Mouse (Mus musculus) right cerebral cortex, postnatal 14 days (tissue): ENCODE results near the gene Gdpd2.

Experiments
- DNase-seq: peaks from one replicate; pipeline ENCODE4 v3.0.0; 2022

Gene Gdpd2

DNA sequence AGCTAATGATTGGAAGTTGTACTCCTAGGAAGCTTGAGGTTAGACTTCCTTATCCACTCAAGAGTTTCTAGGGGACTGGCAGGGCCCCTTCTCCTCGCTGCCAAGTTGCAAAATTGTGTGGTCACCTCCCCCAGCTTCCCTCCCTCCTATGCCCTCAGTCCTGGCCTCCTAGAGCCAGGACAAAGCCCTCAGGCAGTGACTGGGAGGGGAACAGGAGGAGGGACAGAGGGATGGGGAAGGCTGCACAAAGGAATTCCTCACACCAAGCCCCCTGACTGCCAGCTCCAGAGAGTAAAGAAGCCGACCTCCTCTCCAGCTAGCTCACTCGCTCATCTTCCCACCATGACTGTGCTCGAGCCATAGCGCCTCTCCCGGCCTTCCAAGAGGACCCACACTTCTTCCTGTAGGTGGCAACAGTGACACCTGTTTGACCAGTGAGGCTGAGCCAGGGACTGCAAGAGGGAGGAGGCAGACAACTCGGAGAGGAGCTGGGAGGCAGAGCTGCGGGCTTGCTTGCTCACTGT, at the start of gene Gdpd2:
TSS of gene Gdpd2 (plus strand) at position 209 of the 524 bp plus-strand sequence.
- DNase-seq, result peak; percentile 16

DNA sequence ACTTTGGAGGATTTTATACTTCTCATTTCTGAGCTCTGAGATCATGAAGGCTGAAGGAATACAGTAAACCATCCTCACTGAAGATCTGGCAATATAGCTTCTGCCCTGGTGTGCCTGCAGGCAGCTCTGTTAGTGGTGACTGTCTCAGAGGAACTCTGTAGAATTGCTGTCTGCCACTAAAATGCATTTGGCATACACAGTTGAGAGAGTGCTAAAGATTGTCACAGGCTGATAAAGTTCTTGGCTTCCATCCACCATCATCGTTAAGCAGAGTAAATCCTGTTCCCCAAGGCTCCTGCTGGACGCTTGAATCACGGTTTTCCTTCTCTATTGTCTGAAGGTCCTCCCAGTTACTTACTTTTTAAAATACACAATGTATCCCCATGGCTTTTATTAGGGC, 43.1 kb upstream of the Gdpd2 start:
- no peak for DNase-seq

DNA sequence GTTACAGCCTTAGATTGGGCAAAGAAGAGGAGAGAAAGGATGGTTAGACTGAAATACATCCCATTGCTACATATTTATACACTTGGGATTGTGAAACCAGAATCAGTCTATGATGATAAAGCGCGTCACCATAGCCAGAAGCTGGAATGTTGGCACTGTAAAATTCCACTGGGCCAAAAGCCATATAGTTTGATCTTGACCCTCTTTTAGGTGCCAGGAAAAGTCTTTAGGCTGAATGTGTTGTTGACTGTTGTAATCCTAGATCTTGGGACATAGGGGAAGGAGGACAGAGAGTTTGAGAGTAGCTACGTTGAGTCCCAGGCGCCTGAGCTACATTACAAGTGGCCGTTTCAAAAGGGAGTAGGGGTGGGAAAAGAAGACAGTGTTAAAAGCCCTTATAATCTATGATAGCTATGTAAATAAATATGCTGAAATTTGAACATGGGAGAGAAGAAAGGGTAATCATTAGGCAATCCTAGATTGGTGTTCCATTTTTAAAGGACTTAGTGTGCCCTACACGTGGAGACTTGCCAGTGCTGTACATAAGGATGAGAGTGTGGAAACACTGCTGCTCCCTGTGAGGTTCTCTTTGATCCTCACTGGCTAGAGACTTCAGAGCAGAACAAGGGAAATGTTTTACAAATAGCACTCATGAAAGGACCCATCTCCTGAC, 42.2 kb upstream of the Gdpd2 start:
- no peak for DNase-seq

DNA sequence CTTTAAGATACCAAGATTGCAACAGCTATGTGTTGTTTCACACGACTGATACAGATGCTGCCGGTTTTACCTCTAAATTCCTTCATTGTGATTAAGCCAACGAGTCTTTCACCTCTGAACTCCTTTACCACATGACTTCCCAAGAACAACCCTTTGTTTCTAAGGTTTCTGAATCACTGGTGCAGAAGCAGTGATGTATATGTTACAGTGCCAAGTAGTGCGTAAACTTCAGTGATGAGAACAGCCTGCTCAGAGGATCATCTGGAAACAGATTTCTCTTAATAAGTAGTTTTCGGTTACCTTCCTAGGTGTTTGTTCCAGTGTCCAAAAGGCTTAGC, 41.7 kb upstream of the Gdpd2 start:
- no peak for DNase-seq

DNA sequence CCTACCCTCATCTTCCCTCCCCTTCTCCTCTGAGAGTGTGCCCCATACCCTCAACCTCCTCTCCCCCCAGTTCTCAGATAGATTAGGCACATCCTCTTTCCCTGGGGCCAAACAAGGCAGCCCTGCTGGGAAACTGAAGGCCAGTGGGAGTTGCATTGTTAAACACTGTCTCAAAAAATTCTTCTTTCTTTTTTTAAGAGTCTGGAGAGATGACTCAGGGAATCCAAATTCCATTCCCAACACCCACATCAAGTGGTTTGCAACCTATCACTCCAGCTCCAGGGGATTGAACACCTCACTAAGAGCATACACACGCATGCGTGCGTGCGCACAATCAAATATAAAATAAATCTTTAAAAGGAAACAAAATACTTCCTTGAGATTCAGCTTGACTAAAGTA, 32.9 kb upstream of the Gdpd2 start:
- no peak for DNase-seq

DNA sequence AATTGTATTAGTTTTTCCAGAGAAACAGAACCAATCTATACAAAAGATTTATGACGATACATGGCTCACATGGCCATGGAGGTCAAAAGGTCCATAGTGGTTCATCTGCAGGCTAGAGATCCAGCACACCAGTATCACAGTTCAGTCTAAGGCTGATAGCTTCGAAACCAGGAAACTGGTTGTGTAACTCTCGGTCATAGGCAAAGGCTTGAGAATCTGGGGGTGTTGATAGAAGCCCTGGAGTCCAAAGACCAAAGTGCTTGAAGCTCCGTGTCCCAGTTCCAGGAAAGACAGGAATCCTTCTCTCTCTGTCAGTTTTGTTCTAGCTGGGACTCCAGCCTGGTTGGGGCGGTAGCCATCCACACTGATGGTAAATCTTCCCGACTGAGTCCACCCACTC, 21.6 kb upstream of the Gdpd2 start:
- DNase-seq, result no peak

DNA sequence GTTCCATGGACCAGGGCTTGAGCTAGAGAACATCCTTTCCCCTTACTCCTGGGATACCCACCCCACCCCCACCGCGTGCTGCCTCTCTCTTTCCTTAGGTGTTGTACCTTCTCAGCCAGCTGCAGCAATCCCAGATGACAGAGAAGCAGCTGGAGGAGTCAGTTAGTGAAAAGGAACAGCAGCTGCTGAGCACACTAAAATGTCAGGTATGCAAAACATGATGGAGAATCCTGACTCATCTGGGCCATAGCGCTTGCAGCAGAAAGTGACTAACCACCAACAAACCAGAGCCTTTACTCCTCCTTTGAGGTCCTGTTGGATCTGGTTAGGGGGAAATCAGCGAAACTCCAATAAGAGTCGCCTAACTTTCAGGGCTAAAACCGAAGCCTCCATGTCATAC, 13.5 kb upstream of the Gdpd2 start:
- no peak for DNase-seq

DNA sequence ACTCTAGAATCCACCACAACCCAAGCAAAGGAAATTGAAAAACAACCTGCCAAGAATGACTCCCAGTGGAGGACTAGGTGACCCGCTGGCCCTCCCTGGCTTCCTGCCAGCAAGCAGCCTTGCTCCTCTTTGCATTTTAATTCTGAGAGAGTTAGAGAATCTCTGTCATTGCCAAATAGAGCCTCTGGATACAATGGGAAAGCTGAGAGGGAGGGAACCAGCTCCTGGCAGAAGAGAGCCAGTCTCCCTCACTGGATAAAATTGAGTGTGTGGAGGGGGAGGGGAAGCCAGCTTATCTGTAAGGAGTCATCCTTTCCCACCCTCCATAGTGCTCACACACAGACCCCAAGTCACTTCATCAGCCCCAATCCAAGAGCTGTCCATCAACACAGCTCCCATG, 726 bp upstream of the Gdpd2 start:
- DNase-seq, result peak; percentile 20

DNA sequence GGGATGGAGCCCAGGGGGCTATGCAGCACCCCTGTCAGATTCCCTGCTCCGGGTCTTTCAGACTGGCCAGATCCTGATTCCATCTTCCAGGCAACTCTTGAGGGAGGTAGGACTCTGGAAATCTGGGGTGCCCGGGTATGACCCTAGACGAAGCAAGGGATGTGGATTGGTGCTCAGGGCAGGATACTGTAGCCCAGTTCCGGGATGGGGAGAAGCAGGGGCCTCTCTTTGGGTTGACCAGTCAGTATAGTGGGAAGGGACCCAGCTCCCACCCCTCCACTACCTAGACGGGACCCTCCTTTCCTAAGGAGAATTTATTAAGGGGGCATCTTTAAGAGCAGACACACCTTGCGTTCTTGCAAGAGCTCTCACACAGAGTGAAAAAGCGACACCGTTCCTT, 593 bp downstream of the Gdpd2 start:
- DNase-seq, result no peak

DNA sequence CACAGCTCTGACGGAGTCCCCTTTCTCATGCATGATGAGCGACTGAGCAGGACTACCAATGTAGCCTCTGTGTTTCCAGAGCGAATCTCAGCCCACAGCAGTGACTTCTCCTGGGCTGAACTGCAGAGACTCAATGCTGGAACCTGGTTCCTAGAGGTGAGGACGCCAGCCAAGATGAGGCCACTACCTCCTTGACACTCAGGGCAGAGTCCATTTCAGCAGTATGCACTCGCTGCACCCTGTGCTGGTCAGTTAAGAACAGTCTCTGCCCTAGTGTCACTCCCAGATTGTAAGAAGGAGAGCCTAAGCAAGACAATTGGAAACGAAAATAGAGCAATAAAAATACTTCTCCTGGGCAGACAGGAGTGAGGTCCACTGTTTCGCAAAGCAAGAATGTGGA, 4.7 kb downstream of the Gdpd2 start:
- DNase-seq, result no peak

DNA sequence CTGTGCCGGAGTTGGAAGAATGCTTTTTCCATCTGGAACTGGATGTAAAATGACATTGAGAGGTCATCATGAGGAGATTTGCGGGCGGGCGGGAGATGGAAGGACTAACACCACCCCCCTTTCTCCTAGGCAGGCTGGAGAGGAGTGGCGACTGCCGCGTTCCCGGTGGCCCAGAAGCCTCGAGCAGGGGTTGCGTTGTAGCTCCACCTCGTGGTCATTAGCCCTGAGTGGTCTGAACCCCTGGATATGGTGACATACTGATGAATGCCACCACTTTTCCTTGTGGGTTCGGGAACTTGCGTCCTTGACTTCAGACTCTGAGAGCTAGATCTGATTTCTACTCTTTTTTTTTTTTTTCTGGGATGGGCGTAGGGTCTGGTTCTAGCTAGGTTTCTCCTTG, 9.2 kb downstream of the Gdpd2 start:
- DNase-seq, result peak; percentile 68

DNA sequence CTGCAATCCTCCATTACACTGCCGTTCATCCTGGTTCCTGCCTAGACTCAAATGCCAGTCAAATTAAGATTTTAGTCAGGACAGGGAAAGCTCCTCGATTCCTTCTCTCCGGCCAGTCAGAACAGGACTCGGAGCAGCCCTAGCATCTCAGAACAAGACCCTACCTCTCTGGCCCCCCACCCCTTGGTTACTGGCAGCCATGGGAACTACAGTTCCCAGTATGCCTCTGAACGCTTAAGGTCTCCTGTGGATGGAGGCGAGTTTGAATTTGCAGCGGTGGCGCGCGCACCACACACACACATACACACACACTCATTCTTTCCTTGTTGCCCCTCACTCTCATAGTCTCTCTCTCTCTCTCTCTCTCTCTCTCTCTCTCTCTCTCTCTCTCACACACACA, 9.8 kb downstream of the Gdpd2 start:
- DNase-seq, result no peak

DNA sequence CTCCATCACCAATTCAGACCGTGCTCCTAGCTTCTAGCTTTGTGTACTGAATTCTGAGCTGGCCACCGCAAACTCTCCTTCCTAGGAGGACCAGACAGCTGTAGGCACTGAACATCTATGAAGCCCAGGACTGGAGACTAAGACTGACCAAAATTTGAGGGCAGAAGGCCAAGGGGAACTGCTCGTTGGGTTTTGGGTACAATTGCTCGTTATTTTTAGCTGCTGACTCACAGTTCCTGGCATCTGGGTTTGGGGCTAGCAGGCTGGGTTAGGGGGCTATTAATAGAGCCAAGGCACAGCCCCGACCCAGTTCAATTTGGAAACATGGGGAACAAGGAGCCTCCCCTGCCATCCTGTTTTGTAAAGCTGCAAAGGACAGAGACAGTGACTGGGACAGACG, 11.1 kb downstream of the Gdpd2 start:
- DNase-seq, result no peak

DNA sequence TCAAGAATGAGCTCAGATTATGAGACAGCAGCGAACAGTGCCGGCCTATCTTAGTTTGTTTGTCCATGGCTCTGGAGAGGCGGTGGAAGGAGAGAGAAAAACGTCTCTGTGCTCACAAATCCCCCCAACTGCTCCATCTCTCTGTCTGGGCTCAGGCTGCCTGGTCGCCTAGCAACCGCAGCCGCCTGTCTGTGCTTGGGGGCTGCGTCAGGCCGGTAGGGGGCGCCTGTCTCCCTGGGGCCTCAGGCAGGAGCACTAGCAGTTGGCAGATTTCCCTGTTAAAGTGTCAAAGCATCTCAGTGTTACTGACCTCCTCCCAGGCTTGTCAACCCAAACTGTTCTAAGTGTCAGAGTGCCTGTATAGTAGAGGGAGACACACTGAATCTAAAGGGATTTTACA, 12.3 kb downstream of the Gdpd2 start:
- peak; percentile 88 for DNase-seq

DNA sequence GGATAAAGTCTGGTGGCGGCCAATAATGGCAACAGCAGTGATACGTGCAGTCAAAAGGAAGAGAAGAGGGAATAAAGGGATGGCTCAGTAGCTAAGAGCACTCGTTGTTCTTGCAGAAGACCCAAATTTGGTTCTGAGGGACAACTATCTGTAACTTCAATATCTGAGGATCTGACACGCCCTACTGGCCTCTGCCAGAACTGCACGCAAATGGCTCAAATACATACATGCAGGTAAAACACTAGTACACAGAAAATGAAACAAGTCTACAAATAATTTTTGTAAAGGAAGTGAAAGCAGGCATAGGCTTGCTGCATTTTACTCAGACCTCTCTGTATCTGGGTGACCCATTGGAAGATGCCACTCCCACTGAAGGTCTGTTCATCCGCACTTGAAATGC, 36.2 kb downstream of the Gdpd2 start:
- no peak for DNase-seq

DNA sequence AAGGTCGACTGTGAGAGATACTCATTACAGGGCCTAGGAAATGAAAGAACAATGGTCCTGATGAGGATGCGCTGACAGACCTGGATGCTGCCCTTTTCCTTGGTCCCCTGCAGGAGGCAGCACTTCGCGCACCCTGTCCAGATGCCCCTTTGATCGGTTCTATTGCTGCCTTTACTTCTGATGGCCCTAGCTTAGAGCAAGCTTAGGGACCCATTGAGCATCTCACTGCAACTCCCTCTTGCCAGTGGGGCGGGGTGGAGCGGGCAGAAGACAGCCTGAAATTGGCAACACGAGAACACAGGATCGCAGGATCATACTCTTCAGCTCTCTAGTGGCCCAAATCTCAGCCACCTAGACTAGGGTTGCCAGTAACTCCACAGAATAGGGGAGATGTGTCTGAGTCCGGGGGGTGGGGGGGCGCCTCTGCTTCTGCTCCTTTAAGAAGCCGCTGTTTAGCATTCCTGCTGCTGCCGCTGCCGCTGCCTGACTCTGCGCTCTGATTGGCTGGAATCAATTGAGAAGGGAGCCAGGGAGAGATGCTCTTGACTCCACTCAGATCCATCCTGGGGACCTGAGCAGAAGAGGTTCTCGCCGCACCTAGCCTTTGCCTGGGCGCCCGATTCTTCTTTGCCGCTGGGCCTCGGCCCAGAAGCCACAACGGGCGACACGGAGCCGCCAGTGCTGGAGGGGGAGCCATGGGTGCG, 37.7 kb downstream of the Gdpd2 start, which contains the start of gene Dlg3:
TSS of gene Dlg3 (plus strand) at position 542 of the 704 bp plus-strand sequence.
- peak; percentile 66 for DNase-seq

DNA sequence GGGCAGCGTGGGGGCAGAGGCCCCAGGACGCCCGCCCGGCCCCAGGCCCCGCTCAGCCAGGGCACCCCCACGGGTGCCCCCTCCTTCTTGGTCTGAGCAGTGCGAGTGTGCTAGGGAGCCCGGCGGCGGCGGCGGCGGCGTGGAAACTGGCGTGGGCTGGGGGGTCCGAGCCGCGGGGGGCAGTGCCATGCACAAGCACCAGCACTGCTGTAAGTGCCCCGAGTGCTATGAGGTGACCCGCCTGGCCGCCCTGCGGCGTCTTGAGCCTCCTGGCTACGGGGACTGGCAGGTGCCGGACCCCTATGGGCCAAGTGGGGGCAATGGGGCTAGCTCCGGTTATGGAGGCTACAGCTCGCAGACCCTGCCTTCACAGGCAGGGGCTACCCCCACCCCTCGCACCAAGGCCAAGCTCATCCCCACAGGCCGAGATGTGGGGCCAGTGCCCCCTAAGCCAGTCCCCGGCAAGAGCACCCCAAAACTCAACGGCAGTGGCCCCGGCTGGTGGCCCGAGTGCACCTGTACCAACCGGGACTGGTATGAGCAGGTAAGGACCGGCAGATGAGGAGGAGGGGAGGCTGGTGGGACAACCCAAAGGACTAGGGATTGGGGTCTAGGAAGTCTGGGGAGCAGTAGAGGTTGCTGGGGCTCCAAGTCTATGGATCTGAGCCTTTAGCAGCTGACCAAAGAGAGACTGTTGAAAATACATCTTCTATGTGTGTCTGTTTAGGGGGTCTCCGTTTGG, 38.4 kb downstream of the Gdpd2 start:
- DNase-seq, result no peak

DNA sequence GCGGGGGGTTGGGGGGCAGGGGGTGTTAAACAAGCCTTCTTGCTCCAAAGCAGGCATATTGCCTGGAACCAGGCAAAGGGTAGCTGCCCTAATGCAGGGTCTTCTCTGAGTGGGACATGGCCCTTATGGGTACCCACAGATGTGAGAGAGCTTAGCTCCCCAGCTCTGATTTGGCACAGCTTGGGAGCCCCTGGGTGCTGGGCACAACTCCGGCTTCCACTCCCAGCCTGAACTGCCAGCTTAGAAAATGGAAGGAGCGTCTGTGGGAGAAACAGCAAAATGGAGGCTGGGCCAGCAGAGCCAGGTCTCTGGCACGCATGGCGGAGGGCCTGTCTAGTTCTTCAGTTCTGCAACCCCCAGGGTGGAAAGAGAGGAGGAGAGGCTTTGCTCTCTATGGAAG, 39.6 kb downstream of the Gdpd2 start:
- DNase-seq, result no peak

DNA sequence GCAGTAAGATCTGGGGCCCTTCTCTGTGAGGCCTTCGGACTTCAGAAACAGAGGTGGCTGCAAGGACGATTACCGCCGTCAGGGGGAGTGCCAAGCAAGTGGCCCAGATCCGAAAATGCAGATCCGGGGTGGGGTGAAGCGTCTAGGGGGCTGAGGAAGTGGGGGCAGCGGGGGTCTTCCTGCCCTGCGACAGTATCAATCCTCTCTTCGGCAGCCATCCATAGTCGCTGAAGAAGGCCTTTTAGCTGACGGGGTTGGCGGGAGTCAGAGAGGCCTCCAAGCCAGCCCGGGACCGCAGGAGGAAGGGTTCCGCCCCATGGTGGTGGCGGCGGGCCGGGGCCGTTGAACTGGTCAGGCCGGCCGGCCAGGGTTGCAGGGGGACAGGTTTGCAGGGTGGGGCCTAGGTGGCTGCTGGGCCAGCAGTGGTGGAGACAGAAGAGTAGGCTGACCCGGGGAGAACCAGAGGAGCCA, 44.7 kb downstream of the Gdpd2 start:
- DNase-seq, result peak; percentile 40

DNA sequence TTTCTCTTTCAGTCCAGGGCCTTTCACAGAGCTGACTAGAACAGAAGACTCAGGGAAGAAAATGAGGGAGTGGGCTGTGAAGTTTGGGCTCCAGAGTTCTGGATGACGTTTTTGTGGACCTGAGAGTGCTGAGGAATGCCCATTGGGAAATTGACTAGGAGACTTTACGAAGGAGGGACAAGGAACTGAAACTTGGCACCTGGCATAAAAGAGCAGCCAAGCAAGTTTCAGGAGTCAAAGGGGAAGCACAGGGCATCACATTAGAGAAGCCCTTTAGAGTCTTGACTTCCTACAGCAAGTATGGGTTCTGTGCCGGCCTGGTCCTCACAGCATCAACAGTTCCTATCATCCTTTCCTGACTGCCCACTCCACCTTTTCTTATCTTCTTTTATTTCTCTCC, 45.7 kb downstream of the Gdpd2 start:
- no peak for DNase-seq

DNA sequence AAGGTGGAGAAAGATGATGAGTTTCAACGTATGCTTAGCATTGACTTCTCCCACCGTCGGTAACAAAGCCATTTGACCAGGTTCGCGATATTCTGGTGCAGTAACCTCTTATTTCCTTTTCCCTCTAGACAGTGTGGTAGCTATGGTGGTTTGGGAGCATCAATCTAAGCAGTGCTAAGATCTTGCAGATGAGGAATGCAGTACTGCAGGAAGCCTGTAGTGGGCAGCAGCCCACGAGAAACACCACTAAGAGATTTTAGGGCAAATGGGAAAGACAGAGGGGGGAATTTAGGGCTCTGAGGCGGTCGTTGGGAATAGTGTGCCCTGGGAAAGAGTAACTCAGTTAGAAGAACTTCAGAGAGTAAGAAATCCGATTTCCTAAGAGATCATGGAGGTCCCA, 46.8 kb downstream of the Gdpd2 start:
- DNase-seq, result peak; percentile 45

DNA sequence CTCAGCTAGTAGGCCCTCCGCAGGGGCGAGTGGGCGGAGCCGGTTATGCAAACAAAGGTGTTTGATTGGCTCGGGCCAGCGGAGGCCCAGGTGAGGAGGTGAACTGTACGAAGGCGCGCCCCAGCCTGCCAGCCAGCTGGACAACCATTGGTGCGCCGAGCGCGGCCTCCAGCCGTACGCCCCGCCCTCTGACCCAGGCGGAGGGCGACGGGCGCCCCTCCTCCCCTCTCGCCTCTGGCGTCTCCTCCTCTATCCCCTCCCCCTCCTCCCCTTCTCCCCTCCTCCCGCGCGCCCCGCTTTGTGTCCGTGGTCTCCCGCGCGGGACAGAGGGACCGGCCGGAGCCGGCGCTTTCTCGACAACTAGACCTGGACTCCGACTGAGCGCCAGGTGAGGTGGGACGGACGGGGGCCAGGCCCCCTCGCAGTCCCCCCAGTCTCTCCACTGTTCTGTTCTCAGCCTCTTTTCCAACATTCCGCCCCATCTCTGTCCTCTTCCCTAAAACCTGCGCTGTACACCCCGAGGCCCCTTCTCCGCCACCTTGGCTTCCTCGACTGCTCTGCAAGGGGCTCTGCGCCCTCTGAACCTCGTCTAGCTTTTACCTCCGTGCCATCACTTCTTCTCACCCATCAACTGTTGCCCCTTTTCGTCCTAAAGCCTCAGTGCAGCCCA, 47.4 kb downstream of the Gdpd2 start:
- DNase-seq, result peak; percentile 19

DNA sequence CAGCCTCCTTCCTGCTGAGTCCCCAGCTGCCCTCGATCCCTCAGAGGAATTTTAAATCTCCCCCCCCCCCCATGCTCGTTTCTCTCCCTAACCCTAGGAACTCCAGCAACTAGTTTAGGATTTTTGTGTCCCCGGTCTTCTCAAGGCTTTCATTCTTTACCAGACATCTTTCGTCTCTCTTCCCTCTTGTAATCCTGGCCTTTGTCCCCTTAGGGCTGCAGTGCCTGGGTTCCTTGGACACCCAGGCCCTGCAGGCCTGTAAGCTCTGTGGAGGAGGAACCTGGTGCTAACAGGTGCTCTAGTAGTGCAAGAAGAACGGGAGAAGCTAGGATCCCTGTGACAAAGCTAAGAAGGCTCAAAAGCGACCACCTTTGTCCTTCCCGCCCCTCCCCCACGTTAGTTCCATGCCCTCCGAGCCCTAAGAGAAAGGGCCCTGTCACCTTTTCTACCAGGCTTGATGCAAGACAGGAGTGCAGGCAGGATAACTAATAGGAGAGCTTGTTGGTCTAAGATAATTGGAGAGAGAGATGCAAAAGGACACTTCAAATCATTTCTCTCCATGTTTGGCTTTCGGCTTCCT, 48.1 kb downstream of the Gdpd2 start:
- DNase-seq, result no peak
